Mouse (Mus musculus) CH12.LX (cell line): Measurements from ENCODE around the gene Prkag1. TPM values are rescaled to one million over a fixed set of nuclear protein-coding genes. Genes with fewer than 3 reads are reported as not detected.

Experiments used
- DNase-seq: peaks from one replicate; pipeline ENCODE4 v3.0.0-alpha.2; 2013; ENCODE audit errors: extremely low read depth
- H3K27ac ChIP-seq: 2 replicates; pipeline ENCODE4 v1.5.1; 2012; ENCODE audit warnings: low read depth, mild to moderate bottlenecking, control low read depth, moderate library complexity; ENCODE audit not compliant: insufficient read depth
- H3K27me3 ChIP-seq: replicated peaks from 2 replicates; pipeline ENCODE3; 2012; ENCODE audit warnings: inconsistent platforms
- H3K36me3 ChIP-seq, 2 experiments: replicated peaks in 1 of 2; 2 replicates each; pipeline versions ENCODE3 to v1.6.1; 2012; ENCODE audit warnings: inconsistent platforms in 1 of 2, low read length in 1 of 2, mild to moderate bottlenecking in 1 of 2, mixed read lengths in 1 of 2, moderate library complexity in 1 of 2; ENCODE audit not compliant: control insufficient read depth in 1 of 2, insufficient read depth in 1 of 2
- H3K4me1 ChIP-seq, 2 experiments: 2 replicates each; pipeline ENCODE4 v1.6.1; 2012; ENCODE audit warnings: inconsistent platforms in 1 of 2, moderate library complexity in 1 of 2; ENCODE audit not compliant: insufficient read depth in 2 of 2, control insufficient read depth in 1 of 2
- H3K4me2 ChIP-seq: 2 replicates; pipeline ENCODE4 v1.6.1; 2012; ENCODE audit warnings: low read depth, mild to moderate bottlenecking, control low read depth; ENCODE audit not compliant: poor library complexity, insufficient read depth, severe bottlenecking
- H3K4me3 ChIP-seq, 3 experiments: fragments of 150-350 bp in 1 of 3; sonication (generic) in 1 of 3; replicated peaks in 1 of 3; 2 replicates each; pipeline versions ENCODE3 to v1.5.1; 2011 to 2012; ENCODE audit warnings: low read depth in 2 of 3, low read length in 2 of 3, mild to moderate bottlenecking in 2 of 3, moderate library complexity in 2 of 3, control low read depth in 1 of 3, improper control_type of control experiment in 1 of 3, inconsistent platforms in 1 of 3, mixed read lengths in 1 of 3; ENCODE audit not compliant: poor library complexity in 1 of 3
- H3K79me2 ChIP-seq: replicated peaks from 2 replicates; pipeline ENCODE4 v1.6.1; 2012; ENCODE audit warnings: mild to moderate bottlenecking, moderate library complexity; ENCODE audit not compliant: control insufficient read depth, poor library complexity, insufficient read depth, severe bottlenecking; ENCODE audit errors: extremely low read depth
- H3K9ac ChIP-seq: 2 replicates; pipeline ENCODE4 v1.6.1; 2012; ENCODE audit warnings: low read depth, mild to moderate bottlenecking, control low read depth, moderate library complexity; ENCODE audit not compliant: insufficient read depth
- H3K9me3 ChIP-seq: replicated peaks from 2 replicates; pipeline ENCODE3; 2012; ENCODE audit warnings: low read length, inconsistent platforms, mixed read lengths
- CTCF ChIP-seq, 2 experiments: IDR thresholded peaks in 1 of 2; conservative IDR thresholded peaks in 1 of 2; 2 replicates each; pipeline ENCODE4 v1.5.1; 2011 to 2012; ENCODE audit warnings: low read depth in 2 of 2, low read length in 2 of 2, improper control_type of control experiment in 1 of 2, inconsistent platforms in 1 of 2, mild to moderate bottlenecking in 1 of 2, moderate library complexity in 1 of 2
- EP300 ChIP-seq: IDR thresholded peaks from 2 replicates; pipeline ENCODE4 v1.6.1; 2011; ENCODE audit warnings: low read length, improper control_type of control experiment
- HCFC1 ChIP-seq: IDR thresholded peaks from 2 replicates; pipeline ENCODE4 v1.6.1; 2012; ENCODE audit warnings: low read depth, mild to moderate bottlenecking, inconsistent platforms, low read length, improper control_type of control experiment
- IRF4 ChIP-seq: IDR thresholded peaks from 2 replicates; pipeline ENCODE4 v1.6.1; 2014; ENCODE audit warnings: low read depth, mild to moderate bottlenecking, inconsistent platforms, low read length, improper control_type of control experiment
- KAT2A ChIP-seq: IDR thresholded peaks from 2 replicates; pipeline ENCODE4 v1.6.1; 2012; ENCODE audit warnings: low read length, improper control_type of control experiment, inconsistent platforms; ENCODE audit not compliant: insufficient replicate concordance
- MAX ChIP-seq: IDR thresholded peaks from 2 replicates; pipeline ENCODE4 v1.6.1; 2011; ENCODE audit warnings: low read length, improper control_type of control experiment
- MAZ ChIP-seq: IDR thresholded peaks from 2 replicates; pipeline ENCODE4 v1.6.1; 2012; ENCODE audit warnings: low read depth, mild to moderate bottlenecking, inconsistent platforms, low read length, improper control_type of control experiment, moderate library complexity
- MEF2A ChIP-seq: IDR thresholded peaks from 2 replicates; pipeline ENCODE4 v1.6.1; 2014; ENCODE audit warnings: low read depth, mild to moderate bottlenecking, inconsistent platforms, low read length, improper control_type of control experiment, borderline replicate concordance
- NRF1 ChIP-seq: IDR thresholded peaks from 2 replicates; pipeline ENCODE4 v1.6.1; 2014; ENCODE audit warnings: low read depth, mild to moderate bottlenecking, inconsistent platforms, low read length, improper control_type of control experiment, moderate library complexity
- RAD21 ChIP-seq: IDR thresholded peaks from 2 replicates; pipeline ENCODE4 v1.6.1; 2011; ENCODE audit warnings: low read depth, mild to moderate bottlenecking, low read length, improper control_type of control experiment, moderate library complexity
- SMC3 ChIP-seq: IDR thresholded peaks from 2 replicates; pipeline ENCODE4 v1.6.1; 2011; ENCODE audit warnings: low read depth, low read length, improper control_type of control experiment
- USF2 ChIP-seq: conservative IDR thresholded peaks from 2 replicates; pipeline ENCODE4 v1.6.1; 2011; ENCODE audit warnings: low read depth, low read length, improper control_type of control experiment
- ZKSCAN1 ChIP-seq: IDR thresholded peaks from 2 replicates; pipeline ENCODE4 v1.6.1; 2012; ENCODE audit warnings: low read depth, inconsistent platforms, low read length, improper control_type of control experiment, borderline replicate concordance
- dilution Hi-C: fragments of 300-500 bp; cut with MboI; formaldehyde crosslinking; loops from 2 replicates; pipeline ENCODE4 v1.14.3; 2020; ENCODE audit warnings: low sequenced_read_pairs; ENCODE audit not compliant: extremely low pct_unique_long_range_greater_than_20kb, extremely low pct_ligation_motif_present
- in situ Hi-C: fragments of 300-500 bp; cut with MboI; formaldehyde crosslinking; loops from 3 replicates; pipeline ENCODE4 v1.14.3; 2019; ENCODE audit warnings: low sequenced_read_pairs, low pct_ligation_motif_present, low pct_unique_long_range_greater_than_20kb, mixed read lengths
- polyA plus RNA-seq: library from polyadenylated mRNA; unstranded; fragments of >175 nt; gene quantifications from 2 replicates; pipeline ENCODE4 v1.2.1, GENCODE M21; 2012; ENCODE audit warnings: low read depth; ENCODE audit not compliant: insufficient read length
- total RNA-seq, 2 experiments: library from RNA; depleted of rRNA; stranded (reverse); fragments of 300-350 nt in 1 of 2; fragments of >200 nt in 1 of 2; gene quantifications; 2 replicates each; pipeline ENCODE4 v1.2.3; 2012 to 2014

Gene Prkag1
- total and polyA plus RNA-seq, 3 experiments, result 49.4 to 87.5 (median 66.1) TPM

DNA sequence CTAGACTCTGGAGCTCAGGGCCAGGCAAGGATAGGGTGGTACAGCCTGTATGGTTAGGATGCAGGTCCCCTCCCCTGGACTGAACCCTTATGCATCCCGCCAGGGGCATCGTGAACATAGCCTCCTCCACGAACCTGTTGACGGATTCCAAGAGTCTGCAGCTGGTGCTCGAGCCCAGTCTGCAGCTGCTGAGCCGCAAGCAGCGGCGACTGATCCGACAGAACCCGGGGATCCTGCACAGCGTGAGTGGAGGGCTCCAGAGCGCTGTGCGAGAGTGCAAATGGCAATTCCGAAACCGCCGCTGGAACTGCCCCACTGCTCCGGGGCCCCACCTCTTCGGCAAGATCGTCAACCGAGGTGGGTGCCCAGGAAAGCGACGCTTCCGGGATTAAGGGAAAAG, 40.6 kb downstream of the Prkag1 start:
- Histone ChIP-seq H3K4me3 (peak overlapping the region in 1 of 3 experiments; percentile 31), H3K36me3 (no peaks in the 10 kb centered on the region), H3K4me2 (peak overlapping the region; percentile 73), H3K79me2 (no peaks in the 10 kb centered on the region), H3K9ac (no peak overlapping the region), H3K4me1 (peaks cover 23 to 29% of the 10 kb centered on the region in 2 experiments), H3K27ac (no peak overlapping the region), H3K9me3 (peaks cover 25% of the 10 kb centered on the region), H3K27me3 (peaks cover 60% of the 10 kb centered on the region)
- TF ChIP-seq IRF4 (0 out of 2 replicates have a peak, but pooled peaks have one; percentile 23), KAT2A (no peak)
- in situ Hi-C loops (no loop called here), dilution Hi-C loops (no loop called here)
- DNase-seq, result no peak

DNA sequence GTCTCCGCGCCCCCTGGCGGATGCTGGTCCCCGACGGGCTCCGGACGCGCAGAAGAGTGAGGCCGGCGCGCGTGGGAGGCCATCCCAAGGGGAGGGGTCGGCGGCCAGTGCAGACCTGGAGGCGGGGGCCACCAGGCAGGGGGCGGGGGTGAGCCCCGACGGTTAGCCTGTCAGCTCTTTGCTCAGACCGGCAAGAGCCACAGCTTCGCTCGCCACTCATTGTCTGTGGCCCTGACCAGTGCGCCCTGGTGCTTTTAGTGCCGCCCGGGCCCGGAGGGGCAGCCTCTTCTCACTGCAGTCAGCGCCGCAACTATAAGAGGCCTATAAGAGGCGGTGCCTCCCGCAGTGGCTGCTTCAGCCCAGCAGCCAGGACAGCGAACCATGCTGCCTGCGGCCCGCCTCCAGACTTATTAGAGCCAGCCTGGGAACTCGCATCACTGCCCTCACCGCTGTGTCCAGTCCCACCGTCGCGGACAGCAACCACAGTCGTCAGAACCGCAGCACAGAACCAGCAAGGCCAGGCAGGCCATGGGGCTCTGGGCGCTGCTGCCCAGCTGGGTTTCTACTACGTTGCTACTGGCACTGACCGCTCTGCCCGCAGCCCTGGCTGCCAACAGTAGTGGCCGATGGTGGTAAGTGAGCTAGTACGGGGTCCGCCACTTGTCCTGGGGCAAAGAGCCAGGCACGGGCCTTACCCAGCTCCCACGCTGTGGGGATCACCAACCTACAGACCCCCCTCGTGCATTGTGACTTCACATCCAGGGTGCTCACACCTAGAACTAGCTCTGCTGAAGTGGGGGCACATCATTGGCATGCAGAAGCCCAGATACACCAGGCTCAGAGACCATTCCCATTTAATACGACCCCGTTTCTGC, 41.4 kb downstream of the Prkag1 start, which contains the start of gene Wnt1:
TSS of gene Wnt1 (plus strand) at position 197 of the 875 bp plus-strand sequence.
- Histone ChIP-seq H3K36me3 (no peaks in the 10 kb centered on the region), H3K79me2 (no peaks in the 10 kb centered on the region), H3K4me3 (no peak within 1 kb of the TSS), H3K4me2 (peak within 1 kb of the TSS; percentile 73), H3K4me1 (peaks cover 18 to 27% of the 10 kb centered on the region in 2 experiments; a peak in 3 of 4 replicates), H3K9me3 (peaks cover 29% of the 10 kb centered on the region), H3K9ac (no peak within 1 kb of the TSS), H3K27me3 (peaks cover 56% of the 10 kb centered on the region), H3K27ac (no peak within 1 kb of the TSS)
- DNase-seq, result no peak
- in situ Hi-C loops (no loop called here), dilution Hi-C loops (no loop called here)
- TF ChIP-seq IRF4, result no peak
- TF ChIP-seq USF2, result no peak
- peak; percentile 26 for TF ChIP-seq RAD21
- no peak for TF ChIP-seq NRF1
- peak; percentile 62 for TF ChIP-seq SMC3
- peak in 1 of 2 experiments; percentile 66; a peak in 2 of 4 replicates for TF ChIP-seq CTCF (conservative IDR thresholded peaks at IDR 0.05 in 1 of 2, IDR thresholded peaks at IDR 0.05 in 1 of 2; ENCODE audit: low read depth in 2 of 2, low read length in 2 of 2)
- no peak for TF ChIP-seq MAX

DNA sequence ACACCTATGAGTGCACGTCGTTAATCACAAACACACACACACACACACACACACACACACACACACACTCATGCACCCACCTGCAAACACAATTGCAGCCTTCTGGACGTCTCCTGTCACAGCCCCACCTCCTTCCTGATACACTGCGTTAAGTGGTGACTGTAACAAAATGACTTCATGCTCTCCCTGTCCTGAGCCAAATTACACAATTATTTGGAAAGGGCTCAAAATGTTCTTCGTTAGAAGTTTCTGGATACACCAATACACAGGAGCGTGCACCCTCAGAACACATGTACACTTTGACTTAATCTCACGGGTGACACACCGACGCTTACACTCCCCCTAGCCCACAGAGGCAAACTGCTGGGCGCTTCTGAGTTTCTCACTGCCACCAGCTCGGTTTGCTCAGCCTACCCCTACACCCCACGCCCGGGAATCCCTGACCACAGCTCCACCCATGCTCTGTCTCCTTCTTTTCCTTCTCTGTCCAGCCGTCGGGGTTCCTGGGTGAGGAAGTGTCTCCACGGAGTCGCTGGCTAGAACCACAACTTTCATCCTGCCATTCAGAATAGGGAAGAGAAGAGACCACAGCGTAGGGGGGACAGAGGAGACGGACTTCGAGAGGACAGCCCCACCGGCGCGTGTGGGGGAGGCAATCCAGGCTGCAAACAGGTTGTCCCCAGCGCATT, 42.2 kb downstream of the Prkag1 start:
- no peak overlapping the region for H3K9ac ChIP-seq
- DNase-seq, result no peak
- H3K4me3 ChIP-seq, result no peak overlapping the region
- no peak overlapping the region for H3K27ac ChIP-seq
- peaks cover 56% of the 10 kb centered on the region for H3K27me3 ChIP-seq
- no peaks in the 10 kb centered on the region for H3K36me3 ChIP-seq
- peak overlapping the region; percentile 11; the same call in 1 of the 2 replicates for H3K4me2 ChIP-seq
- H3K9me3 ChIP-seq, result peaks cover 29% of the 10 kb centered on the region
- dilution Hi-C loops (no loop called here), in situ Hi-C loops (no loop called here)
- TF ChIP-seq EP300, result no peak
- TF ChIP-seq MEF2A, result no peak
- TF ChIP-seq MAZ, result no peak
- no peak for TF ChIP-seq ZKSCAN1
- TF ChIP-seq HCFC1, result no peak
- no peaks in the 10 kb centered on the region for H3K79me2 ChIP-seq
- peaks cover 18 to 27% of the 10 kb centered on the region in 2 experiments; a peak in 3 of 4 replicates for H3K4me1 ChIP-seq
